Mouse (Mus musculus) adipocyte (in vitro differentiated cells): Measurements from ENCODE around the gene Olfr67.
"Not testable (repeated sequence)": the region's sequence is repeated elsewhere in the genome, so short reads cannot be mapped to it uniquely, and the experiment has no call there.

Source experiments
- DNase-seq: peaks from one replicate; pipeline ENCODE4 v3.0.0-alpha.2; 2016; ENCODE audit warnings: low spot score

Olfr67 gene

DNA sequence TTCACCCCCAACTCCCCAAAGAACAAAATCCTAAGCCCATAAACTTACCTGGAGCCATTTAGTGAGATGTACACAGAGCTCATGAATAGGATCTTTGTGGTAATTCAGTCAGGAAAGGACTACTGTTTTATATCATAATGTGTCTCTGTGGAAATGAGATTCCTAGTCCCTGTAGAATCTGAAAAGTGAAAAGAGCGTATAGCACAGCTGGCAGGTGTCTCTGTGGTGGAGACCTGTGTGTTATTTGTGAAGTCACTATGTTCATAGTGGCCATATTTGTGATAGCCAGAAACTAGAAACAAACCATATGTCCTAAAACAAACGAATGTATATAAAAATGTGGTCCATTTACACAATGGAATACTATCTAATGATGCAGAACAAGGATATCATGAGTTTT lies 20.1 kb downstream of the Olfr67 start, which contains the start of gene Olfr69:
Gene Olfr69, minus strand, starts transcription at position 101 of the 400 bp plus-strand sequence.
- DNase-seq, result no peak

- DNase-seq, result not testable (repeated sequence)
These were observed 23.9 kb downstream of the Olfr67 start for GRCm38 (mm10) chr7:103767687-103768086.

DNA sequence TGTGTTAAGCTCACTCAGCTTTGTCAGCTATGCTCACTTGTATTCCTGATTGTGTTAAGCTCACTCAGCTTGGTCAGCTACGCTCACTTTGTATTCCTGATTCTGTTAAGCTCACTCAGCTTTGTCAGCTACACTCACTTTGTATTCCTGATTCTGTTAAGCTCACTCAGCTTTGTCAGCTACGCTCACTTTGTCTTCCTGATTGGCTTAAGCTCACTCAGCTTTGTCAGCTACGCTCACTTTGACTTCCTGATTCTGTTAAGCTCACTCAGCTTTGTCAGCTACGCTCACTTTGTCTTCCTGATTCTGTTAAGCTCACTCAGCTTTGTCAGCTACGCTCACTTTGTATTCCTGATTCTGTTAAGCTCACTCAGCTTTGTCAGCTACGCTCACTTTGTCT lies 29.4 kb downstream of the Olfr67 start:
- DNase-seq, result not testable (repeated sequence)

DNA sequence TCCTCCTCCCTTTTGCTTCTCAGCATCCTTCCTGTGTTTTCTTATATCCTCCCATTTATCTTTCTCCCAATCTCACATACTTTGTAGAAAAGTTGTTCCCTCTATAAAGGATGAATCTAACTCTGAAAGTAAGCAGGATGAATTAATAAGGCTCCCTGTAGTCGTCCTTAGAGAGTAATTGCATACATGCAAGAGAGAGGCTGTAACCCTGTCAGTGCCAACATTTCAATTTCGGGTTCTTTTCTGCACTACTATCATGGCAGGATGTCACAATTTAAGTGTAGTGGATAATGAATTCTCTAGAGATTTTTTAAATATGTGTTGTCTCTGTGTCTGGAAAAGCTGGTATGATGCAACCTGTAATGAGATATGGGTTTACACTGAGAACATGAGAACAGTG lies 34.4 kb downstream of the Olfr67 start, which contains the start of gene Olfr630:
Gene Olfr630, minus strand, starts transcription at position 101 of the 400 bp plus-strand sequence.
- DNase-seq, result no peak

DNA sequence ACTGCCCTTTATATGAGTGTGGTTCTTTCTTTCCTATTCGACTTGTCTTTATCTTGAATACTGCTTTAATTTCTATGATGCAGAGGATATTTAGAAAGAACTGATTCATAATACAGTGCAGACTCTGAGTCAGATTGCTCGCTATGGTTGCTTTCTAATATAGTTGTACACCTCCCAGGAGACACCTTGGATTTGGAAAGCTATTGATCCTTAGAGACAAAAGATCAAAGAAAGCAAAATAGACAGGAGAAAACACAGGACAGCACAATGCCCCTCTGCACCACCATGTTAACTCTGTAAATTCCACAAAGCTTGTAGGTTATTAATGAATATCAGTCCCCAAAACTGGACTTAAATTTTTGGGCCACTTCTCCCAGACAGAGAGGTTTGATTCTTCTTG lies 46.8 kb downstream of the Olfr67 start, which contains the start of gene Olfr629:
Gene Olfr629, minus strand, starts transcription at position 101 of the 400 bp plus-strand sequence.
- DNase-seq, result no peak
